Mouse (Mus musculus) inflammation-experienced regulatory T-cells, adult 6 months (primary cell): ENCODE measurements at regions not wholly inside any gene's neighbourhood (a gene's known extent, or its start where the extent isn't known, plus 50 kb on each side); places are given as distances from the start of the nearest gene placed in this dataset.

ENCODE experiments used
- ATAC-seq: one replicate; pipeline ENCODE4 v1.8.0; 2017

DNA sequence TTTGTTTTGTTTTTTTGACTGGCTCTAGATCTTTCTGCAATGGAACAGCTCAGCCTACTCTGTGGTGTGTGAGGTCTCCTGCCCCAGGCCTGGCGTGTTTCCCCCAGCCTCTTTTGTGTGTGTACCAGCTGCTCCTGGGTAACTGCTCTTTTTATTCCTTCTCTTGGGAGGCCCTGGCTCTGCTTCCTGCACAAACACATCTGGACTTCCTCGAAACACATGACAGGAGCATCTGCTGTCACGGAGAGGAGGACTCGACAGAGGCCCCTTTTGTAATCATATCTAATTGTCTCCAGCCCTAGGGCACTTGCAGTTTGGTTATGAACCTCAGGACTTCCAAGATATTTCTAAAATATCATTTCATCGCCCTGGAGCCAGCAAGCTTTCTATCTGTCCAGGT lies 79.5 kb upstream of the Sdk2 start:
- no peak for ATAC-seq

DNA sequence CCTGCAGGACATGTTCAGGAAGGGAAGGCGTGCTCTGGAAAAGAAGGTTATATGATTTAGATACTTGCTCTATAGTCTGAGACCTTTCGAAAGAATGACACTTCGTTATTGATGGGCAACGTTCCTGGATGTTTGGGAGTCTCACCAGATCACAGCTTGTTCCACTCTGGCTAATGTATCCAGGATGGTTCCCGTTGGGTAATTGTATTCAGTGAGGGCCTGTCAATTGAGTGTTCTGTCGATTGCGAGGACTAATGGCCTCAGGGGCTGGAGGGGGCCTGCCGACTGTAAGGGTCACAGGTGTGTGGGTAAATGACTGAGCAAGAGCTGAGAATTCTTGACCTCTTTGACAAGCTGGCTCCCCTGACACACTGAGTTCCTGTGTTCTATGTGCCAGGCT lies 62.4 kb upstream of the Sdk2 start:
- ATAC-seq: no peak

DNA sequence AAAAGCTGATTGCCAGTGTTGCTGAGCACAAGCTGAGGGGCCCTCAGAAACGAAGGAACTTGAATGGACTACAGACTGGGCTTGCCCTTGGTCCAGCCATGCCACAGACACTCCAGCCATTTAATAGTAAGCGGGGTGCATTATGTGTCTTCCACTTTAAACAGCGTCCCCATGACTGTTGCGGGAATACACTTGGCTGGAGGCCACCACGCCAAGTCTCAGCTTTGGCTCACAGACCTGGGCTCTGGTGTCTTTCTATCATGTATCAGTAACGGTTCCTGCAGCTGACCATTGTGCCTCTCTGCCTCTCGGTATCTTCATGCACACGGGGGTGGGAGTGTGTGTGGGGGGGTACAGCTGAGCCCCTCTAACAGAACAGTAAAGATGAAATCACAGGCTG lies 62.0 kb upstream of the Sdk2 start:
- no peak for ATAC-seq

DNA sequence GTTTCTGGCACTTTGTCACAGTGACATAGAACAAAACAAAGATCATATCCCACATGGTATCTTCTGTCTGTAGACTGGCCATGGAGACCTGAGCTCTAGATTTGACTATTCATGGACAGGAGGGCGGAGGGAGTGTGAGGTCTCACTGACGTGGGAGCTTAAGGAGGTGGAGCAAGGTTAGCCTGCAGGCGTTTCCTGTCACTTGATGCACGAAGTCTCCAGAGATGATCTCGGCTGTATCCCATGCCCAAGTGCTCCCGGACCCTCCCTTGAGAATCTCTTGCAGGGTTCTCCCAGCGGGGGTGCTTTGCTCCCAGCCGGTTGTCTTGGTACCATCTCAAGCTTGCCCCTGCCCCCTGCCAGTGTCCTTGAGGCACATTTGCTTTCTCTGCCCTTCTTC lies 60.6 kb upstream of the Sdk2 start:
- ATAC-seq: no peak

DNA sequence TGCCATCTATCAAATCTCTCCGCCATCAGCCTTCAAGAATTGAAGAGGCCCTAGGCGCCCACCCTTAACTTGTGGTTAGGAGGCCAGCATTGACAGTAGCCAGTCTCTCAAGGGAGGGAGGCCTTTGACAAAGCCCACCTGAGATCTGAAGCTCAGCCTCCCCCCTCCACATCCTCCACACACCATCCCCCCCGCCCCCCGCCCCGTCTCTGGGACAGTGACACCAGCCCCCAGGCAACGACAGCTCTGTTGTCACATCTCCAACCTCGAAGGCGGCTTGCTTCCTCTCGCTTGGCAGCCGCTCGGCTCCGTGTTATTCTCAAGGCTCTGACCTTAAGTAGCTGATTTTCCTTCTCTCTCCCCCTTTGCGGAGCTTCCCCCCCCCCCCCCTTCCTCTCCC lies 55.3 kb upstream of the Sdk2 start:
- no peak for ATAC-seq

DNA sequence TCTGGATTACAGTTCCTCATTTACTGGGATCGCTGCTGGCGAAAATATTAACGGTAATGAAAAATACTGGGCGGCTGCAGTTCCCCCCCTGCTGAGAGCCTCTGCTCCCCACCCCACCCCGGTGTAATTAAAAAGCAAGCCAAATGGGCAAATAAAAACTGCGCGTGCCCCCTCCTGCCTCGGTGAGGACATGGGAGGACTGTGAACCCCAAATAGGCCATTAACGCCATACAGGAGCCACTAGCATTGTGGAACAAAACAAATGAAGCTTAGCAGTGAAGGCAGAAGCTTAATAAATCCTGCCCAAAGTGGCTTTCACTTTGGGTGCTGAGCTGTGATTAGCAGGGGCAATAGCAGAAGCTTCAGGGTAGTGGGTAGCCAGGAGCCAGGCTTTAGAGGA lies 52.3 kb upstream of the Sdk2 start:
- ATAC-seq: no peak
